18 mouse cellular contexts compared by ENCODE assay signal in the genomic region with DNA sequence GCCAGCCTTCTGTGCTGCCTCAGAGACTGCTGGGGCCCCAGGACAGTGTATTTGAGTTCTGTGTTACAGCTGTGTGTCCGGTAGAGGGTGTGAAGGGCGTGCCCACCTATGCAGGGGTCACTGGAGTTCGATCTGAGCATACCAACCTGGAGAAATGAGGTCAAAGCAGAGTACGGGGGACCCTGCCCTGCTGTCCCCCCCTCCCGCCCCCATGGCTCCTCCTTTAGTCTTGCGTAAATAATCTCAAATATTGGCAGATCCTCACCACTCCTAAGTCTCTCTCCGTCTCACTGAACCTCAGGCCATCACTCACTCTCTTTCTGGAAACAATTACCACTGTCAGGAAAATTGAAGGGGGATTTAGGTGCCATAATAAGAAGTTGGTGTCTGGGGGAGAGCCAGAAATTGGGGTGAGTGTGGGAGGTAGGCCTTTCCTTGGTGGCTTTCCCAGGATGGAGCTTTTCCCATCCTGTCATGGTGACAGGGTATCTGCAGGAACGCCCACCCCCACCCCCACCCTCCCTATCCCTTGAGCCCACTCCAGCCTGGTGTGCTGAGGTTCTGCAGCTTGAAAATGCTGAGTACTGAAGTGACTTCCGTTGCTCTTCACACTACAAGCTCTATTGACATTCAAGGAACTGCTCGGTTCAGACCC. TPM values are rescaled to one million over a fixed set of nuclear protein-coding genes. Genes with fewer than 3 reads are reported as not detected.
A peak's percentile ranks its signal among the peaks of the same experiment; 100 is the strongest.
DNase-seq lines count a peak whose midpoint lies in the region; ATAC-seq and TF ChIP-seq lines count a peak whose summit lies in the region.
"Had no signal": no experiment of that assay in that cellular context is flagged by ENCODE, and none has a peak within 500 bp of the region (broad histone marks: within the 10 kb centered on the region; RNA-seq: fewer than 3 reads in every experiment).

No protein-coding gene starts in this region.

- DNase-seq in hindbrain, postnatal 0 days (ENCODE audit: low spot score) = no peak
- peak; percentile 68 to 71 for DNase-seq in right cerebral cortex, postnatal 10 days (ENCODE audit: low spot score in 2 of 2)
- no peak for DNase-seq in right cerebral cortex, postnatal 25 days
- DNase-seq in liver, postnatal 0 days = no peak
- no peak for DNase-seq in gastrocnemius, adult 18-20 months (ENCODE audit: low spot score)
- DNase-seq: cerebellum, adult 9-11 months; lung, postnatal 36 days had no signal

- ATAC-seq in hindbrain, embryonic 15.5 days (ENCODE audit: low FRiP score, low read depth) = no peak
- ATAC-seq in hindbrain, postnatal 0 days = no peak
- ATAC-seq in embryonic facial prominence, embryonic 12.5 days (ENCODE audit: insufficient number of reproducible peaks, insufficient read depth, low FRiP score, low TSS enrichment) = no peak
- ATAC-seq in liver, postnatal 0 days = peak; percentile 5; the same call in 1 of the 2 replicates

- WGBS in hindbrain, embryonic 15.5 days = 56% methylated on average over 10 of the region's 10 CpGs
- 44% methylated on average over 10 of the region's 10 CpGs for WGBS in hindbrain, postnatal 0 days
- WGBS in embryonic facial prominence, embryonic 12.5 days = 31% methylated on average over 10 of the region's 10 CpGs
- 39% methylated on average over 10 of the region's 10 CpGs for WGBS in liver, postnatal 0 days (ENCODE audit: insufficient replicate concordance)

- peak overlapping the region; percentile 7; the same call in 1 of the 2 replicates for H3K4me2 ChIP-seq in hindbrain, embryonic 15.5 days
- H3K4me2 ChIP-seq in hindbrain, postnatal 0 days (ENCODE audit: low read depth, low read length) = no peak overlapping the region
- no peak overlapping the region for H3K4me2 ChIP-seq in embryonic facial prominence, embryonic 12.5 days (replicated peaks)
- H3K4me2 ChIP-seq in liver, postnatal 0 days (ENCODE audit: low read depth, low read length) = peak overlapping the region; percentile 76
- H3K4me2 ChIP-seq: limb, embryonic 15.5 days; midbrain, embryonic 11.5 days; neural tube, embryonic 15.5 days had no signal

- H3K4me1 ChIP-seq in hindbrain, embryonic 15.5 days (replicated peaks) = peaks cover 30% of the 10 kb centered on the region
- peaks cover 18% of the 10 kb centered on the region for H3K4me1 ChIP-seq in hindbrain, postnatal 0 days (ENCODE audit: insufficient read depth, low read length)
- H3K4me1 ChIP-seq in embryonic facial prominence, embryonic 12.5 days = peaks cover 20% of the 10 kb centered on the region
- peaks cover 25% of the 10 kb centered on the region for H3K4me1 ChIP-seq in liver, postnatal 0 days (ENCODE audit: insufficient read depth)

- no peaks in the 10 kb centered on the region for H3K36me3 ChIP-seq in hindbrain, embryonic 15.5 days
- no peaks in the 10 kb centered on the region for H3K36me3 ChIP-seq in hindbrain, postnatal 0 days (ENCODE audit: insufficient read depth, low read length)
- no peaks in the 10 kb centered on the region for H3K36me3 ChIP-seq in embryonic facial prominence, embryonic 12.5 days
- H3K36me3 ChIP-seq in liver, postnatal 0 days (replicated peaks; ENCODE audit: insufficient read depth, low read length) = no peaks in the 10 kb centered on the region
- H3K36me3 ChIP-seq: limb, embryonic 15.5 days; neural tube, embryonic 15.5 days had no signal

- H3K9me3 ChIP-seq in hindbrain, embryonic 15.5 days = no peaks in the 10 kb centered on the region
- H3K9me3 ChIP-seq in hindbrain, postnatal 0 days (ENCODE audit: low read length) = no peaks in the 10 kb centered on the region
- no peaks in the 10 kb centered on the region for H3K9me3 ChIP-seq in embryonic facial prominence, embryonic 12.5 days
- H3K9me3 ChIP-seq in liver, postnatal 0 days (ENCODE audit: low read length) = no peaks in the 10 kb centered on the region
- H3K9me3 ChIP-seq: limb, embryonic 15.5 days; neural tube, embryonic 15.5 days had no signal

- no peak for TF ChIP-seq EP300 in liver, postnatal 0 days (IDR thresholded peaks at IDR 0.05; ENCODE audit: low read depth)

- H3K9ac ChIP-seq in hindbrain, embryonic 15.5 days = no peak overlapping the region
- H3K9ac ChIP-seq in hindbrain, postnatal 0 days (replicated peaks; ENCODE audit: low read length) = no peak overlapping the region
- H3K9ac ChIP-seq in embryonic facial prominence, embryonic 12.5 days = no peak overlapping the region
- 0 out of 2 replicates have a peak overlapping the region, but pooled peaks have one; percentile 26 for H3K9ac ChIP-seq in liver, postnatal 0 days (replicated peaks)
- H3K9ac ChIP-seq: limb, embryonic 15.5 days; neural tube, embryonic 15.5 days had no signal

- no peak overlapping the region for H3K4me3 ChIP-seq in hindbrain, embryonic 15.5 days
- H3K4me3 ChIP-seq in hindbrain, postnatal 0 days (ENCODE audit: low read length) = no peak overlapping the region
- no peak overlapping the region for H3K4me3 ChIP-seq in embryonic facial prominence, embryonic 12.5 days
- no peak overlapping the region for H3K4me3 ChIP-seq in liver, postnatal 0 days (ENCODE audit: low read depth, low read length)
- H3K4me3 ChIP-seq: limb, embryonic 15.5 days; neural tube, embryonic 15.5 days had no signal

- peaks cover 8% of the 10 kb centered on the region; the same call in 1 of the 2 replicates for H3K27me3 ChIP-seq in hindbrain, embryonic 15.5 days
- H3K27me3 ChIP-seq in hindbrain, postnatal 0 days (ENCODE audit: insufficient read depth, low read length) = no peaks in the 10 kb centered on the region
- H3K27me3 ChIP-seq in embryonic facial prominence, embryonic 12.5 days = peaks cover 32% of the 10 kb centered on the region
- H3K27me3 ChIP-seq in liver, postnatal 0 days (ENCODE audit: insufficient read depth, low read length) = peaks cover 20% of the 10 kb centered on the region; the same call in 1 of the 2 replicates

- TF ChIP-seq CTCF in hindbrain, postnatal 0 days (IDR thresholded peaks at IDR 0.05; ENCODE audit: low read depth) = no peak
- no peak for TF ChIP-seq CTCF in liver, postnatal 0 days (IDR thresholded peaks at IDR 0.05; ENCODE audit: low read depth)

- no peak overlapping the region for H3K27ac ChIP-seq in hindbrain, embryonic 15.5 days (replicated peaks)
- H3K27ac ChIP-seq in hindbrain, postnatal 0 days = no peak overlapping the region
- 0 out of 2 replicates have a peak overlapping the region, but pooled peaks have one; percentile 8 for H3K27ac ChIP-seq in embryonic facial prominence, embryonic 12.5 days
- peak overlapping the region; percentile 60 for H3K27ac ChIP-seq in liver, postnatal 0 days (ENCODE audit: low read depth)
- H3K27ac ChIP-seq: limb, embryonic 15.5 days; neural tube, embryonic 15.5 days had no signal

RNA-seq across cellular contexts. Expression of a gene that starts 3.7 kb away (rescaled TPM):
- polyA plus RNA-seq in hindbrain, embryonic 15.5 days (2015; fragmentation: Nextera tagmentation; extraction: Ambion mirVana) = 21.1 and 22.4 TPM in 2 replicates
- 36.7 and 49.7 TPM in 2 replicates for total RNA-seq in hindbrain, postnatal 0 days (2014; rRNA removed)
- polyA plus RNA-seq in hindbrain, postnatal 0 days (2015; fragmentation: Nextera tagmentation; extraction: Ambion mirVana) = 27.4 and 29.6 TPM in 2 replicates
- 3.0 and 3.4 TPM in 2 replicates for polyA plus RNA-seq in embryonic facial prominence, embryonic 12.5 days (2016; fragmentation: Nextera tagmentation; extraction: Ambion mirVana)
- polyA plus RNA-seq in liver, postnatal 0 days (2015; fragmentation: Nextera tagmentation; extraction: Ambion mirVana) = 39.5 and 39.6 TPM in 2 replicates
- total RNA-seq in gastrocnemius, adult 18-20 months (2021) = under 1 TPM; 0.17 to 0.34 TPM
- total RNA-seq: granulocyte monocyte progenitor cell, adult 5-6 weeks had no signal

RNA-seq across cellular contexts. Expression of a gene that starts 16.8 kb away (rescaled TPM):
- 7.9 and 11.1 TPM in 2 replicates for polyA plus RNA-seq in hindbrain, embryonic 15.5 days (2015; fragmentation: Nextera tagmentation; extraction: Ambion mirVana)
- total RNA-seq in hindbrain, postnatal 0 days (2014; rRNA removed) = 0.58 and 1.1 TPM in 2 replicates
- 1.6 and 1.7 TPM in 2 replicates for polyA plus RNA-seq in hindbrain, postnatal 0 days (2015; fragmentation: Nextera tagmentation; extraction: Ambion mirVana)
- polyA plus RNA-seq in embryonic facial prominence, embryonic 12.5 days (2016; fragmentation: Nextera tagmentation; extraction: Ambion mirVana) = 0.19 TPM in 1 of 2 replicates, not detected in the other
- polyA plus RNA-seq in liver, postnatal 0 days (2015; fragmentation: Nextera tagmentation; extraction: Ambion mirVana) = 0.64 and 0.88 TPM in 2 replicates
- total RNA-seq in gastrocnemius, adult 18-20 months (2021) = under 1 TPM in 1 of 2 experiments, not detected in 1; 0.46 TPM
- total RNA-seq: granulocyte monocyte progenitor cell, adult 5-6 weeks; left cerebral cortex, adult 8-10 months had no signal
- polyA plus RNA-seq: midbrain, embryonic 11.5 days had no signal

RNA-seq across cellular contexts. Expression of a gene that starts 45.4 kb away (rescaled TPM):
- polyA plus RNA-seq in hindbrain, embryonic 15.5 days (2015; fragmentation: Nextera tagmentation; extraction: Ambion mirVana) = 0.34 TPM in 1 of 2 replicates, not detected in the other
- total RNA-seq in hindbrain, postnatal 0 days (2014; rRNA removed) = not detected in 2 replicates
- 1.4 TPM in 1 of 2 replicates, not detected in the other for polyA plus RNA-seq in hindbrain, postnatal 0 days (2015; fragmentation: Nextera tagmentation; extraction: Ambion mirVana)
- not detected in 2 replicates for polyA plus RNA-seq in embryonic facial prominence, embryonic 12.5 days (2016; fragmentation: Nextera tagmentation; extraction: Ambion mirVana)
- polyA plus RNA-seq in liver, postnatal 0 days (2015; fragmentation: Nextera tagmentation; extraction: Ambion mirVana) = not detected in 2 replicates
- not detected for total RNA-seq in gastrocnemius, adult 18-20 months (2021)
- total RNA-seq: adrenal gland, adult 8-10 months; granulocyte monocyte progenitor cell, adult 5-6 weeks; left cerebral cortex, adult 8-10 months had no signal
- polyA plus RNA-seq: heart, embryonic 16.5 days; kidney, embryonic 14.5 days; large intestine, adult 2 months; limb, embryonic 15.5 days; midbrain, embryonic 11.5 days; neural tube, embryonic 15.5 days had no signal

RNA-seq across cellular contexts. Expression of a gene that starts 57.1 kb away (rescaled TPM):
- polyA plus RNA-seq in hindbrain, embryonic 15.5 days (2015; fragmentation: Nextera tagmentation; extraction: Ambion mirVana) = 6.0 and 7.3 TPM in 2 replicates
- 13.1 and 16.8 TPM in 2 replicates for total RNA-seq in hindbrain, postnatal 0 days (2014; rRNA removed)
- 2.9 and 3.3 TPM in 2 replicates for polyA plus RNA-seq in hindbrain, postnatal 0 days (2015; fragmentation: Nextera tagmentation; extraction: Ambion mirVana)
- 9.4 and 9.7 TPM in 2 replicates for polyA plus RNA-seq in embryonic facial prominence, embryonic 12.5 days (2016; fragmentation: Nextera tagmentation; extraction: Ambion mirVana)
- 1.3 and 1.9 TPM in 2 replicates for polyA plus RNA-seq in liver, postnatal 0 days (2015; fragmentation: Nextera tagmentation; extraction: Ambion mirVana)
- 10 to 100 TPM in 1 of 2 experiments, 1 to 10 TPM in 1; 6.2 to 11.5 TPM for total RNA-seq in gastrocnemius, adult 18-20 months (2021)

RNA-seq across cellular contexts. Expression of a gene that starts 57.5 kb away (rescaled TPM):
- polyA plus RNA-seq in hindbrain, embryonic 15.5 days (2015; fragmentation: Nextera tagmentation; extraction: Ambion mirVana) = 0.13 TPM in 1 of 2 replicates, not detected in the other
- not detected in 2 replicates for total RNA-seq in hindbrain, postnatal 0 days (2014; rRNA removed)
- polyA plus RNA-seq in hindbrain, postnatal 0 days (2015; fragmentation: Nextera tagmentation; extraction: Ambion mirVana) = 0.08 TPM in 1 of 2 replicates, not detected in the other
- polyA plus RNA-seq in embryonic facial prominence, embryonic 12.5 days (2016; fragmentation: Nextera tagmentation; extraction: Ambion mirVana) = not detected in 2 replicates
- 30.8 and 41.9 TPM in 2 replicates for polyA plus RNA-seq in liver, postnatal 0 days (2015; fragmentation: Nextera tagmentation; extraction: Ambion mirVana)
- total RNA-seq in gastrocnemius, adult 18-20 months (2021) = not detected
- total RNA-seq: granulocyte monocyte progenitor cell, adult 5-6 weeks had no signal
- polyA plus RNA-seq: heart, embryonic 16.5 days; limb, embryonic 15.5 days; midbrain, embryonic 11.5 days; neural tube, embryonic 15.5 days had no signal

Comparison
In these comparisons a context has a peak if more than half of its experiments do, and no peak if none do; other contexts are left out.
1. H3K4me2 ChIP-seq: peak in hindbrain, embryonic 15.5 days (single experiment) and liver, postnatal 0 days (single experiment); none in hindbrain, postnatal 0 days (single experiment) and embryonic facial prominence, embryonic 12.5 days (single experiment).
2. DNase-seq: peak in right cerebral cortex, postnatal 10 days (2 of 2); none in hindbrain, postnatal 0 days (single experiment), right cerebral cortex, postnatal 25 days (single experiment), liver, postnatal 0 days (single experiment) and gastrocnemius, adult 18-20 months (single experiment).
3. H3K27ac ChIP-seq: peak in embryonic facial prominence, embryonic 12.5 days (single experiment) and liver, postnatal 0 days (single experiment); none in hindbrain, embryonic 15.5 days (single experiment) and hindbrain, postnatal 0 days (single experiment).